Mouse (Mus musculus): ENCODE data around the gene Tstd2.
A peak's percentile ranks its signal among the peaks of the same experiment; 100 is the strongest.

Gene Tstd2

GRCm38 (mm10) chr4:46138287-46139222 lies at the start of gene Tstd2, which contains the start of gene Ncbp1:
Gene Tstd2 (minus strand): TSS chr4:46138694.
Gene Ncbp1 (plus strand): TSS chr4:46138613.
- DNase-seq (ENCODE audit: low read depth, low spot score), result peak; percentile 81

GRCm38 (mm10) chr4:46186466-46186865 lies 48.0 kb upstream of the Tstd2 start:
- DNase-seq (ENCODE audit: low read depth, low spot score), result no peak

GRCm38 (mm10) chr4:46185890-46186289 lies 47.4 kb upstream of the Tstd2 start:
- no peak for DNase-seq (ENCODE audit: low read depth, low spot score)

- no peak for DNase-seq (ENCODE audit: low read depth, low spot score)
These were observed 46.9 kb upstream of the Tstd2 start for GRCm38 (mm10) chr4:46185423-46185822.

- DNase-seq (ENCODE audit: low read depth, low spot score), result no peak
These were observed 43.7 kb upstream of the Tstd2 start for GRCm38 (mm10) chr4:46182181-46182580.

- no peak for DNase-seq (ENCODE audit: low read depth, low spot score)
These were observed 42.7 kb upstream of the Tstd2 start for GRCm38 (mm10) chr4:46181168-46181567.

GRCm38 (mm10) chr4:46177496-46177895 lies 39.0 kb upstream of the Tstd2 start:
- no peak for DNase-seq (ENCODE audit: low read depth, low spot score)

GRCm38 (mm10) chr4:46177018-46177417 lies 38.5 kb upstream of the Tstd2 start:
- DNase-seq (ENCODE audit: low read depth, low spot score), result no peak

- DNase-seq (ENCODE audit: low read depth, low spot score), result no peak
These were observed 37.8 kb upstream of the Tstd2 start for GRCm38 (mm10) chr4:46176313-46176712.

- no peak for DNase-seq (ENCODE audit: low read depth, low spot score)
These were observed 33.3 kb upstream of the Tstd2 start for GRCm38 (mm10) chr4:46171761-46172160.

- no peak for DNase-seq (ENCODE audit: low read depth, low spot score)
These were observed 27.3 kb upstream of the Tstd2 start for GRCm38 (mm10) chr4:46165831-46166230.

GRCm38 (mm10) chr4:46164027-46164426 lies 25.5 kb upstream of the Tstd2 start:
- no peak for DNase-seq (ENCODE audit: low read depth, low spot score)

- DNase-seq (ENCODE audit: low read depth, low spot score), result no peak
These were observed 13.5 kb upstream of the Tstd2 start for GRCm38 (mm10) chr4:46151903-46152544.

GRCm38 (mm10) chr4:46146881-46147280 lies 8.4 kb upstream of the Tstd2 start:
- DNase-seq (ENCODE audit: low read depth, low spot score), result no peak

GRCm38 (mm10) chr4:46144323-46144722 lies 5.8 kb upstream of the Tstd2 start:
- DNase-seq (ENCODE audit: low read depth, low spot score), result no peak

- peak; percentile 10 for DNase-seq (ENCODE audit: low read depth, low spot score)
These were observed 736 bp downstream of the Tstd2 start for GRCm38 (mm10) chr4:46137629-46138286.

- no peak for DNase-seq (ENCODE audit: low read depth, low spot score)
These were observed 6.7 kb downstream of the Tstd2 start for GRCm38 (mm10) chr4:46131791-46132190.

GRCm38 (mm10) chr4:46130221-46130620 lies 8.3 kb downstream of the Tstd2 start:
- no peak for DNase-seq (ENCODE audit: low read depth, low spot score)

GRCm38 (mm10) chr4:46129311-46130004 lies 9.0 kb downstream of the Tstd2 start:
- no peak for DNase-seq (ENCODE audit: low read depth, low spot score)

- peak; percentile 34 for DNase-seq (ENCODE audit: low read depth, low spot score)
These were observed 12.0 kb downstream of the Tstd2 start for GRCm38 (mm10) chr4:46126541-46126940.

- DNase-seq (ENCODE audit: low read depth, low spot score), result no peak
These were observed 15.1 kb downstream of the Tstd2 start for GRCm38 (mm10) chr4:46123358-46123757.

- no peak for DNase-seq (ENCODE audit: low read depth, low spot score)
These were observed 17.7 kb downstream of the Tstd2 start for GRCm38 (mm10) chr4:46120767-46121166.
